Mouse (Mus musculus): Measurements from ENCODE around the gene Nsl1.

Nsl1 gene

DNA sequence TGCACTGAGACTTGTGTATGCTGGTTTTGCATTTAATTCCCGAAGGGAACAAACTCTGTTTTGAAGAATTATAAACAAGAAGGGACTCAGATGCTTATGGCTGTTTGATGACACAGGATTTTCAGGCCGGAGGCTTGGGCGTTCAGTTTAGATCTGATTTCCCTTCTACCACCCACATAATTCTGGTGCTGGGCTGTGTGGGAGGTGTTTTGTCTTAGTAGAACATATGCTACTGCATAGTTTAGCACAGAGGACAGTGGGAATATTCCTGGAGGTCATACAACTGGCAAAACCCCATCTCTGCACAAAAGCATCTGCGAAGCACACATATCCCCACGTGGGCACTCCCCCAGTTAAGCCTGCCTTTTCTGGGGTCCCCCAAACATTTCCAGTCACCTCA is 30.8 kb downstream of the Nsl1 start:
- no peak for DNase-seq (ENCODE audit: low spot score in 2 of 2)

DNA sequence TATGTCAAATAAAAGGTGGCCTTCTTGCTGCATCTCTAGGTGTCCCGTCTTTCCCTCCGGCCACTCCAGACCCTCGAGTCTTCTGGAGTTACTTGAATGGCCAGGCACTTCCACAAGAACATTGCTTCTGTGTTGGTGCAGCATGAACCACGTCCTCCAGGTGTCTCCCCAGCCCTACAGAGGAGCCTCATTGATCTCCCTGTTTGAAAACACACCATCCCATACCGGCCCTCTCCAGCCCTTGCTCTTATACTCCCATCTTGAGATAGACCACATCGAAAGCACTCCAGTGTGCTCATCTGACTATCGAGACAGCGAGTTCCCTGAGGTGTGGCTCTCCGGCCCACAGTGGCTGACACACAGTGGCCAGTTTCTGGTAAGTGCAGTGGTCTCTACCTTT is 32.2 kb downstream of the Nsl1 start:
- DNase-seq (ENCODE audit: low spot score in 2 of 2): no peak

GRCm38 (mm10) chr1:191096871-191097681 is 34.3 kb downstream of the Nsl1 start:
- DNase-seq (ENCODE audit: low spot score in 2 of 2): no peak

DNA sequence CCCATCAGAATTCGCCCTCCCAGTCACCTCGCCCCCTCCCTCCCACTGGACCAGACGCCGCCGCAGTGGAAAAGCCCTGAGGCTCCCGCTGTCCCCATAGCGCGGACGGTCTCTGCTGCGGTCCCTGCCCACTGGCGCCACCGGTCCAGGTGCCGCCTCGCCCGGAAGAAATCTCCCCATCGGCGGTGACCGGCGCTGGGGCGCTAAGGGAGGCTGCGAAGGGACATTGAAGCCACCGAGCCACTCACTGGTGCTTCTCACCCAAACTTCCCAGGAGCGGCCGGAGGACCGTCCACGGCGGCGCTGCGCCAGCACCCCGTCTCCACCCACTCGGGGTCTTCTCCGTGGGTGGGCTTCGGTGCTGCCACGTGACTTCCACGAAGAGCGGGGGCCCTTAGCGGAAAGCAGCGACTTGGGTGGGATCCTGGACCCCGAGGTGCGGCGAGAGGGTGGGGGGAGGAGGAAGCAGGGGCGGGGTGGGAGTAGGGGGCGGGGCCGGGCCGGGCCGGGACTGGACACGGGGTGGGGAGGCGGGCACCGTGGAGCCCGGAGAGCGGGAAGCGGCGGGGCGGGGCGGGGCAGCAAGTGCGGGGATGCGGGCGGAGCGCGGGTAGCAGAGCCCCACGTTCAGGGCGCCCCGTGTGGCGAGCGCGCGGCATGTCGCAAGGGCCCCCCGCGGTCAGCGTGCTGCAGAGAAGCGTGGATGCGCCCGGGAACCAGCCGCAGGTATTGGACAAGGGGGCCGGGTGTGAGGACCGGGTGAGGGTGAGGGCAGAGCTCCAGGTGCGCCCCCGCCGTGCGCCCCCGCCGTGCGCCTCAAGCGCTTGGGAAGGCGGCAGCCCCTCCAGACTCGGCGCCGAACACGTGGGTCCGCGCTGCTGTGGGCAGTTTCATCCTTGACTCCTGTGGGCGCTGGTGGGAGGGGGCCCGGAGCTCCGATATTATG is 35.3 kb downstream of the Nsl1 start, which contains the start of gene Batf3:
TSS of gene Batf3 (plus strand) at position 46 of the 946 bp plus-strand sequence.
- DNase-seq (ENCODE audit: low spot score in 2 of 2): peak; percentile 12 to 17

DNA sequence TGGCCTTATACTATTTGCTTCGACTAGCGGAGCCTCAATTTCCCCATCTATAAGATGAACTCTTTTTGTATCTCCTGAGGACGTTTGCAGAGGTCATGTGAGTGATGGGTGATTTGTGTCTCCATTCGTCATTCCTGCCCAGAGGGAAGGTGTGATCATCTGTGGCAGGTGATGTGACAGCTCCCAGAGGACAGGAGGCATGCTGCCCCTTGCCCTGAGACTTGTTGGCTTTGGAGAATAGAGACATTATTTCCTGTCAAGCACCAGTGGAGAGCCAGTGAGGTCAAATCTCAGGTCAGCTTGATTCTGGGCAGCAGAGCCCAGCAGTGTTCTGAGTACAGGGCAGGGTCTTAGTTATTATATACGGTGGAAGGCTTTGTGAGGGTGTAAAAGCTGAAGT is 36.3 kb downstream of the Nsl1 start:
- no peak for DNase-seq (ENCODE audit: low spot score in 2 of 2)

DNA sequence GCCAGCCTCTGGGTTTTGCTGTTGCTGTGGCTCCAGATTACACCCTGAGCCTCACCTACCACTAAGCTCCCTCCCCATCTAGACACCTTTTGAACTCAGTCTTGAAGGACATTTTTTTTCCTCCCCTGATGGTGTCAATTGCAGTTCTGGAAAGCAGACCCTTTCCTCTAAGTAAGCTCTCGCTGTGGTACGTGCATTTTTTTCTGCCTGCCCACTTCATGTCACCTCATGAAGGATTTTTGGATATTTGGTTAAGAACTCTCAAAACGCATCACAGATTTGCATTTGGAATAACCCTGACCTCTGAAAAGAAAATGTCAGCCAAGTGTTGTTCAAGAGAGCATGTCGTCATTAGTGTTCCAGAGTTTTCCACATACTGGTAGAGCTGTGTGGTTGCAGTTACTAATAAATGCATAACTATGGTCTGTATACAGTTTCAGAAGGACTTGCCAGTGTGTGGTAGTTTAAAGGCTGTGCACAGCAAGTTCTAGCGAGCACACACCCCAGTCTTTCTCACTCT is 37.0 kb downstream of the Nsl1 start:
- no peak for DNase-seq (ENCODE audit: low spot score in 2 of 2)

- DNase-seq (ENCODE audit: low spot score in 2 of 2): no peak
These were observed 40.0 kb downstream of the Nsl1 start for GRCm38 (mm10) chr1:191102730-191103370.

GRCm38 (mm10) chr1:191105246-191105645 is 42.4 kb downstream of the Nsl1 start:
- no peak for DNase-seq (ENCODE audit: low spot score in 2 of 2)

- DNase-seq (ENCODE audit: low spot score in 2 of 2): no peak
These were observed 44.5 kb downstream of the Nsl1 start for GRCm38 (mm10) chr1:191107306-191107705.

DNA sequence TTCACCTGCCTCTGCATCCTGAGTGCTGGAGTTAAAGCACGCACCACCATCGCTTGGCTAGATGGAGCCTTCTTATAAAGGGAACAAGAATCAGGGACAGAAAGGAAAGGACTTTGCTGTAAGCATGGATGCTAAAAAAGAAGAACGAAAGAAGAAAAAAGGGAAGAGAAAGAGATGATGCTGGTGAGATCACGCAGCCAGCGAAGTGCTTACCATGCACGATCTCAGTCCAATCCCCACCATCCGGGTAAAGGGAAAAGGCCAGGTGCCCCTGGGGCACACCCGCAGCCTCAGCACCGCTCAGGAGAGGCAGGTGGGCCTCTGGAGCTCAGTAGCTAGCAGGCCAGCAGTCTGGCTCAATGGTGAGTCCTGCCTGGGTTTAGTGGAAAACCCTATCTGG is 47.1 kb downstream of the Nsl1 start:
- no peak for DNase-seq (ENCODE audit: low spot score in 2 of 2)

- peak in 1 of 2 experiments; percentile 28 for DNase-seq (ENCODE audit: low spot score in 2 of 2)
These were observed 48.3 kb downstream of the Nsl1 start for GRCm38 (mm10) chr1:191111146-191111545.

DNA sequence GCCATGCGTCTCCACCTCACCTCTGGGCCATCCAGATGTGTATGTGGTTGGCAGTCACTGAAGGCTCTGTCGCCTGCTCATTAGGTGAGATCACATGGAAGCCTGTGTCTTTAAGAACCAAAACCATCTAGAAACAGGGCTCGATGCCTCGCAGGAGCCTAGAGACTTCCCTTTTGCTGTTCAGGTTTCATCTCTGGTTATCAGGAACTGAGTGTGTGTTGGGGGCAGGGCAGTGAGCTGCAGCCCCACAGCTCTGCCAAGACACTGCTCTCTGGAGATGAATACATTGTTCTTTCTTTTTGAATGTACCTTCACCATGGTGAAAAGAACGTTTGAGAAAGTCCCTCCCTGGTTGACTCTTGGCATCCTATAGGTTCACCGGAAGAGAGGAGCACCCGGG is 52.1 kb downstream of the Nsl1 start:
- peak in 1 of 2 experiments; percentile 27 for DNase-seq (ENCODE audit: low spot score in 2 of 2)

DNA sequence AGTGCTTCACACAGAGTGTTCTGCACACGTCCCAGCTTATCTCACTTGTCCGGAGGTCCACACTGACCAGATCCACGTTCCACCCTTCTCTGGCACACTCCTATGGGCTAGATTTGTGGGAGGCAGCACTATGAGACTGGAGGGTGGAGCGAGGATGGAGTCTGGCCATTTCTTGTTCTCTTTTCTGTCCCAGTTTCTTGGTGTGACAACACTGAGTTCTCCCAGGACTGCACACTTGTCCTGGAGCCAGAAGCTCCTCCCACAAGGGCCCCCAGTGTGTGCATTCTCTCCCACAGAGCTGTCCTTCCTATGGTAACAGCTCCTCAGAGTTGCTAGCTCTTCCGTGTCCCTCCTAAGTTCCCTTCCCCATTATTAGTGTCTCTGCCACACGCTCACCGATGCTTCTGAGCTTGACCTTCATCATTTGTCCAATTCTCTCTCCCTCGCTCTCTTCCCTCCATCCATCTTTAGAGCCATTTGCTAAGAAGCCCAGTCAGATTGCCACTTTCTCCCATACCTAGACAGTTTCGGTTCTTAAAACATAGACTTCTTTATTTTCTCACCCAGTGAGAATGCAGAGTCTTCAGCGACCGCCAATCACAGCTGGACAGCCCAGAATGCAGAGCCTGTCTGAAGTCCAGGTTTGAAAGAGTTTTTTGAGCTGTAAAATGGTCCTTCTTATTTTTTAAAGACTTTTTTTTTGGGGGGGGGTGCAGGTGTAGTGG is 52.9 kb downstream of the Nsl1 start:
- peak; percentile 31 to 46 for DNase-seq (ENCODE audit: low spot score in 2 of 2)

DNA sequence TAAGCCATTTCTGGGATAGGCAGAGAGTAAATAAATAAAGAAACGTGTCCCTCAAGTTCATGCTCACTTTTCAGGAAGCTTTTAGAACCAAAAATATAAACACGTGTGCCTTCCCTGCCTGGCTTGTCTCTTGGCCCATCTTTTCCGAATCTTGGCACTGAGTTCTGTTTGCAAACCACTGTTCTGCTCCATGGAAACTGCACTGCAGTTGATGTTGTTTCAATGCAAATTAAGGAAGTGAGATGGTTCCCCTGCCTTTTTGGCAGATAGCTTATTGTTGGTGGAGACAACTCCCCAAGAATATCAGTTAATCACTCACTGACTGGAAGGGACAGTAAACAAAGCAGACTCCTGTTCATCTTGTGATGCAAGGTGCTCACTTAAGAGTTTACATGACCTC is 59.9 kb downstream of the Nsl1 start:
- peak; percentile 36 to 53 for DNase-seq (ENCODE audit: low spot score in 2 of 2)

- DNase-seq (ENCODE audit: low spot score in 2 of 2): no peak
These were observed 60.9 kb downstream of the Nsl1 start for GRCm38 (mm10) chr1:191123696-191124095.

- no peak for DNase-seq (ENCODE audit: low spot score in 2 of 2)
These were observed 61.5 kb downstream of the Nsl1 start for GRCm38 (mm10) chr1:191124288-191124687.

DNA sequence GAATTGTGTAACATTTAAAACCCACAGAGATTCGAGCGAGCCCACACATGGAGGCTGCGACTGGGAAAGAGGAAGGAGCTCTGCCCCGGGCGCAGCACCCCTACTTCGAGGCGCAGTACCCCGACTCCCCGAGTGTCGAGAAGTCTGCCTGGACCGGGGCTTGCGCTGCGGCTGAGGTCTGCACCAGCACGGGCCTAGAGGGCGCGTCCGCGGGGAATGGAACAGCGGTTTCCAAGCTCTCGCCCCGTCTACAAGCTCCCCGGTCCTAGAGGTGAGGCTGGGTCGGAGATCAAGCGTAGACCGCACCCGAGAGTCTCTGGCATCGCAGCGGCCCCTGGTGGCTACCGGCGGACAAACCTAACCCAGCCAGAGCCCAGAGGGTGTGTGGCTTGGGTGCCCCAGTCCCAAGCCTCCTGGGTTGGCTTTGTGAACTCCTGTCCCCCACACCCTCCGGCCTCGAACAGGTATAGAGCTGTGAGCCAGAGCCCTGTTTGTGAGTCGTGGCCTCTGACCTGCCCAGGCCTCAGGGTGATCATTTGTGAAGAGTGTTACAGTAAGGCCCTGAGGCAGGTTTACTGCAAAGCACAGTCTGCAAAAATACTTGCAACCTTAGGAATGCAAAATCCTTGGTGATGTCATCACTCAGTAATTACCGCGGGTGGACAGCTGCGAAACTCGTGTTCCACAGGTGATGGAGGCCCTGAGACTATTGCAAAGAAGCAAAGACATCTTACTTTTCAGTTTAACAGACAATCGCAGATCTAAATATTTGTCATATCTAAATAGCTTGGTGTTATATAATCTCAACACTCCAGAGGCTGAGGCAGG is 63.2 kb downstream of the Nsl1 start:
- DNase-seq (ENCODE audit: low spot score in 2 of 2): peak; percentile 46 to 50

DNA sequence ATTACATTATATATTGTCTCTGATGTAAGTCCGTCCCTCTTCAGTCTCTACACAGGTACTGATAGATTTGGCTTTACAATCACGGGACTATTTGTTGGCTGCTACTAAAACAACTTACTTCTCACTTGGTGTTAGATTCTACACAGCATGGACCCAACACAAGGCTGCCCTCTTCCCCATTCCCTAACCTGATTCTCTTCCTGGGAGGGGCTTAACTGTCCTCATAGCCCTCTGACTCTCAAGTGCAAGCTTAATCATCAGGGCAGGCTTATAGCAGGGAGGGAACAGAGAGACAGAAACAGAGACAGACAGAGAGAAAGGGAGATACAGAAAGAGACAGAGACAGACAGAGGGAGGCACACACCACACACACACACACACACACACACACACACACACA is 68.9 kb downstream of the Nsl1 start:
- no peak for DNase-seq (ENCODE audit: low spot score in 2 of 2)

DNA sequence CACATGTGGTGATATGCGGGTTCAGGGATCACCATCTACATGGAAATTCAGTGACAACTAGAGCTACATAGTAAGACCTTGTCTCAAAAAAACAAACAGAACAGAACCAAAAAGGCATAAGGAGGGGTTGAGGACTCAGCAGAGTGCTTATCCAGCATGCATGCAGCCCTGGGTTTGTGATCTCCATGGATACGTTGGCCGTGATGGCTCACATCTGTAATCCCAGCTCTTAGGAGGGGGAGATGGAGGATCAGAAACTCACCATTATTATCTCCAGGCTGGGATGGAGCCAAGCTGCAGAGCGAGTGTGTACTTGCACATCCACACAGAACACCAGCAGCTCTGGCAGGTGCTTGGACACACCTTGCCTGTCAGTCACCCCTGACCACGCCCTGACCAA is 69.4 kb downstream of the Nsl1 start:
- no peak for DNase-seq (ENCODE audit: low spot score in 2 of 2)

DNA sequence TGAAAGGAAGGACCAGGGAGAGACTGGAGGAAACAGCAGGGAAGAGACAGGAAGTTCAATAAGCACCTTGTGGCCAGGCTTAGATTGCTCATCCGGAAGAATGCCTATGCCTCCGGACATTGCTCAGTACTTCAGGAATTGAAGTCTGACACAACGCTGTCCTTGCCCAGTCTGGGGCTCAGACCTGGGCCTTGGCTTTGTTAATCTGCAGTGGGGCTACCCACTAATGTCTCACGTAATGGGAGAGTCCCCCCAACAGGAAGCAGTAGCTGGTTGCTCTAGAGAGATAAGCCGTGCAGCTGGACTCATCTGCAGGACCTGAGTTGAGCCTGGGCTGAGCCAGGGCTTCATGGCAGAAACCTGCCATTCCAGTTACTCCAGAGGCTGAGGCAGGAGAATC is 70.1 kb downstream of the Nsl1 start:
- no peak for DNase-seq (ENCODE audit: low spot score in 2 of 2)

Measured in heart, adult 9 months (tissue).